Mouse (Mus musculus) leukemia stem cell, adult 10-12 weeks (primary cell): ENCODE measurements around the gene Krtap31-1. TPM values are rescaled to one million over a fixed set of nuclear protein-coding genes. Genes with fewer than 3 reads are reported as not detected.

Experiments used
- polyA plus RNA-seq: library from polyadenylated mRNA; stranded (reverse); fragments of >175 nt; gene quantifications from 2 replicates; pipeline ENCODE4 v1.2.3, GENCODE M21; 2012; ENCODE audit warnings: low replicate concordance

Gene Krtap31-1
- not detected in 2 replicates for polyA plus RNA-seq

GRCm38 (mm10) chr11:99907620-99908019, at the start of gene Krtap31-1:
Krtap31-1 (plus strand) TSS chr11:99907920.

GRCm38 (mm10) chr11:99864176-99864575, 43.5 kb upstream of the Krtap31-1 start, which contains the start of gene Gm11559:
Gm11559 (plus strand) TSS chr11:99864476.

DNA sequence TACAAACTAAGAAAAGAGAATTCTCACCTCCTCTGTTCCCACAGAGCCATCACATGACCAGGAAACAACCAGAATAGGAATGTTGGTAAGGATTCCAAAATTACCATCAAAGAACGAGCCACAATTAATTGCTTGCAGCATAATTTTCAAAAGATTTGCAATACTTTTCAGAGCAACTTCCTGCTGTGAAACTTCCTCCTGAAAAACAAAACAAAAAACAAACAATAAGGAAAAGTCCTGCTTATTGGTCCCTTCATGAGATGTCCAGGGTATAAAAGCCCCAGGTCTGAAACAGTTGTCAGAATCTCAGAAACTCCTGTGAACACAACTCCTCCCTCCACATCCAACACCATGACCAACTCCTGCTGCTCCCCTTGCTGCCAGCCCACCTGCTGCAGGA, 34.6 kb upstream of the Krtap31-1 start, which contains the start of gene Krtap9-1:
TSS of gene Krtap9-1 (plus strand) at position 301 of the 400 bp plus-strand sequence.

DNA sequence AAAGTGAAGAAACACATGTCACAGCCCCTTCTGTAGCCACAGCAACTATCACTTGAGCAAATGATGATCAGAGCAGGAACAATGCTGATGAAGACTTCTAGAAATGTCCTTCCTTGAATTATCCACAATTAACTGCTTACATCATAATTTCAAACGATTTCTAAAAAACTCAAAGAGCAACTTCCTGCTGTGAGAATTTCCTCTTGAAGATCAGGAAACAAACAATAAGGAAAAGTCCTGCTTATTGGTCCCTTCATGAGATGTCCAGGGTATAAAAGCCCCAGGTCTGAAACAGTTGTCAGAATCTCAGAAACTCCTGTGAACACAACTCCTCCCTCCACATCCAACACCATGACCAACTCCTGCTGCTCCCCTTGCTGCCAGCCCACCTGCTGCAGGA, 28.8 kb upstream of the Krtap31-1 start, which contains the start of gene Gm11567:
TSS of gene Gm11567 (plus strand) at position 301 of the 400 bp plus-strand sequence.

GRCm38 (mm10) chr11:99914451-99914850, 6.7 kb downstream of the Krtap31-1 start, which contains the start of gene Gm11565:
Gm11565 (plus strand) TSS chr11:99914751.

GRCm38 (mm10) chr11:99935991-99936390, 28.3 kb downstream of the Krtap31-1 start, which contains the start of gene Krtap31-2:
Krtap31-2 (plus strand) TSS chr11:99936291.

GRCm38 (mm10) chr11:99948175-99948574, 40.5 kb downstream of the Krtap31-1 start, which contains the start of gene Krtap9-5:
Krtap9-5 (plus strand) TSS chr11:99948475.

Other genes with a start within 250 kb of the Krtap31-1 start
- gene Gm11563, start 249.0 kb upstream of the Krtap31-1 start, polyA plus RNA-seq = not detected in 2 replicates
- not detected in 2 replicates for gene Krtap4-6, start 242.0 kb upstream of the Krtap31-1 start, polyA plus RNA-seq
- not detected in 2 replicates for gene Gm14190, start 217.2 kb upstream of the Krtap31-1 start, polyA plus RNA-seq
- not detected in 2 replicates for gene Gm14180, start 173.6 kb upstream of the Krtap31-1 start, polyA plus RNA-seq
- gene Gm11595, start 135.0 kb upstream of the Krtap31-1 start, polyA plus RNA-seq = not detected in 2 replicates
- gene Krtap4-8, start 127.2 kb upstream of the Krtap31-1 start, polyA plus RNA-seq = not detected in 2 replicates
- gene Krtap4-9, start 122.7 kb upstream of the Krtap31-1 start, polyA plus RNA-seq = not detected in 2 replicates
- not detected in 2 replicates for gene Gm11596, start 114.5 kb upstream of the Krtap31-1 start, polyA plus RNA-seq
- 0.86 TPM in 1 of 2 replicates, not detected in the other for gene Gm11569, start 109.0 kb upstream of the Krtap31-1 start, polyA plus RNA-seq
- not detected in 2 replicates for gene Gm11554, start 103.5 kb upstream of the Krtap31-1 start, polyA plus RNA-seq
- not detected in 2 replicates for gene Krtap4-13, start 98.0 kb upstream of the Krtap31-1 start, polyA plus RNA-seq
- not detected in 2 replicates for gene Gm11564, start 92.3 kb upstream of the Krtap31-1 start, polyA plus RNA-seq
- gene 2300003K06Rik, start 69.9 kb upstream of the Krtap31-1 start, polyA plus RNA-seq = not detected in 2 replicates
- not detected in 2 replicates for gene Krtap4-16, start 56.3 kb upstream of the Krtap31-1 start, polyA plus RNA-seq
- gene Gm11568, start 50.0 kb upstream of the Krtap31-1 start, polyA plus RNA-seq = not detected in 2 replicates
- not detected in 2 replicates for gene Gm11559, start 43.4 kb upstream of the Krtap31-1 start, polyA plus RNA-seq
- gene Krtap9-1, start 34.5 kb upstream of the Krtap31-1 start, polyA plus RNA-seq = not detected in 2 replicates
- gene Gm11567, start 28.7 kb upstream of the Krtap31-1 start, polyA plus RNA-seq = not detected in 2 replicates
- not detected in 2 replicates for gene Gm11565, start 6.8 kb downstream of the Krtap31-1 start, polyA plus RNA-seq
- gene Krtap31-2, start 28.4 kb downstream of the Krtap31-1 start, polyA plus RNA-seq = not detected in 2 replicates
- not detected in 2 replicates for gene Krtap9-5, start 40.6 kb downstream of the Krtap31-1 start, polyA plus RNA-seq
- gene Krtap29-1, start 71.1 kb downstream of the Krtap31-1 start, polyA plus RNA-seq = not detected in 2 replicates
- not detected in 2 replicates for gene Krtap16-1, start 78.7 kb downstream of the Krtap31-1 start, polyA plus RNA-seq
- gene Krtap17-1, start 86.1 kb downstream of the Krtap31-1 start, polyA plus RNA-seq = not detected in 2 replicates
- not detected in 2 replicates for gene Krt33a, start 108.3 kb downstream of the Krtap31-1 start, polyA plus RNA-seq
- gene Krt33b, start 121.9 kb downstream of the Krtap31-1 start, polyA plus RNA-seq = not detected in 2 replicates
- gene Krt34, start 133.6 kb downstream of the Krtap31-1 start, polyA plus RNA-seq = not detected in 2 replicates
- not detected in 2 replicates for gene Krt31, start 142.6 kb downstream of the Krtap31-1 start, polyA plus RNA-seq
- gene Krt32, start 180.3 kb downstream of the Krtap31-1 start, polyA plus RNA-seq = not detected in 2 replicates
- gene Krt35, start 188.3 kb downstream of the Krtap31-1 start, polyA plus RNA-seq = not detected in 2 replicates
- gene Krt36, start 197.7 kb downstream of the Krtap31-1 start, polyA plus RNA-seq = not detected in 2 replicates
- gene Krt13, start 213.6 kb downstream of the Krtap31-1 start, polyA plus RNA-seq = not detected in 2 replicates
- gene Krt15, start 228.0 kb downstream of the Krtap31-1 start, polyA plus RNA-seq = 0.10 TPM in 1 of 2 replicates, not detected in the other
- gene Krt19, start 240.7 kb downstream of the Krtap31-1 start, polyA plus RNA-seq = 0.15 and 1.7 TPM in 2 replicates